Mouse (Mus musculus): ENCODE results near the gene Tekt1.
A peak's percentile ranks its signal among the peaks of the same experiment; 100 is the strongest.

Tekt1 gene

GRCm38 (mm10) chr11:72362347-72362741, at the start of gene Tekt1:
Tekt1 (minus strand) TSS chr11:72362442.
- no peak for DNase-seq (ENCODE audit: low read depth, low spot score)

DNA sequence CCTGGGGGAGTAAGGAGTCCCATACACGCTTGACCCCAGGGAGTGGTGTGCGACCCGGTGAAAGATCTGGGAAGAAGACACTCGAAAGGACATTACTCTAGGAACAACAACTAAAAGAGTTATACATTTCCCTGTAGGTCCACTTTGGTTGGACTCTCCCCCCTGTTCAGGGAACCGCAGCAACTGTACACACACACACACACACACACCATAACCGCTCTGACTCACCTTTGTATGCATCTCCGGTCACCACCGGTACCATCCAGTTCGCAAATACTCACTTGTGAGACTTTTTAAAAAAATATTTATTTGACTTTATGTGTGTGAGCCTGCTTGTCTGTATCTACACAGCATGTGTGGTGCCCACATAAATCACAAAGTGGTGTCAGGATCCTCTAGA, 49.7 kb upstream of the Tekt1 start:
- DNase-seq (ENCODE audit: low read depth, low spot score) = no peak

DNA sequence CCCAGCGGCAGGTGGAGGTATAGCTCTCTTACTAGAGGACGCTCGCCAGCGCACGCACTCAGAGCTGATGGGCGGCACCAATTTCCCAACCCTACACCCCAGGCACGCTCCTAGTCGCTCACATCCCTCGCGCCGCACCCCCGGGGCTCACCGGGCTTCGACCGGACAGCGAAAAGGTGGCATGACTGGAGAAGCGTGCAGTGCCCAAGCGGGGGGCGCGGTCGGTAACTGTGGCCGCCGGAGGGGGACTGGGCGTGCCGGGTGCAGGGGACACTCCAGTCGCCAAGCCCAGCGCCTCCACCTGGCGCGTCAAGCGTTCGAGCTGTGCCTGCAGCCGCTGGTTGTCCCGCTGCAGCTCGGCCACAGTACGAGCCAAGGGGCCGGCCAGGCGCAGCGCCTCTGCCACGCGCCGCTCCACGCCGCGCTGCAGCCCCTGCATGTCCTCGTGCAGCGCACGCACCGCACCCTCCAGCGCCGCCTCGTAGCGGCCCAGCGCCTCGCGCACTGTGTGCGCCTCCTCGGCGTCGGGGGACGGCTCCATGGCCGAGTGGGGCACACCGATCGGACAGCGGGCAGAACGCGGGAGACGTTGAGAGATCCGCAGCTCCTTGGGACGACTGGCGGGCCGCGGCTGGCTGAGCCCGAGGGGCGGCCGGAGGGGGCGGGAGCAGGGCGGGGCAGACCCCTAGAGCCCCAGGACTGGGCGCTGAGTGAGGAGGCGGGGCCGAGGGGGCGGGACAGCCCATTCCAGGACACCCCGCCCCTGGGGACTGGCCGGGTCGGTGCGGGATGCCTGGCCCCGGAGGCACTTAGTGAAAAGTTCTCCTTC, 49.1 kb upstream of the Tekt1 start, which contains the start of gene Smtnl2:
TSS of gene Smtnl2 (minus strand) at position 621 of the 829 bp plus-strand sequence.
- DNase-seq (ENCODE audit: low read depth, low spot score) = peak; percentile 92

GRCm38 (mm10) chr11:72410521-72411092, 48.4 kb upstream of the Tekt1 start:
- DNase-seq (ENCODE audit: low read depth, low spot score) = peak; percentile 69

GRCm38 (mm10) chr11:72409649-72410385, 47.6 kb upstream of the Tekt1 start:
- no peak for DNase-seq (ENCODE audit: low read depth, low spot score)

DNA sequence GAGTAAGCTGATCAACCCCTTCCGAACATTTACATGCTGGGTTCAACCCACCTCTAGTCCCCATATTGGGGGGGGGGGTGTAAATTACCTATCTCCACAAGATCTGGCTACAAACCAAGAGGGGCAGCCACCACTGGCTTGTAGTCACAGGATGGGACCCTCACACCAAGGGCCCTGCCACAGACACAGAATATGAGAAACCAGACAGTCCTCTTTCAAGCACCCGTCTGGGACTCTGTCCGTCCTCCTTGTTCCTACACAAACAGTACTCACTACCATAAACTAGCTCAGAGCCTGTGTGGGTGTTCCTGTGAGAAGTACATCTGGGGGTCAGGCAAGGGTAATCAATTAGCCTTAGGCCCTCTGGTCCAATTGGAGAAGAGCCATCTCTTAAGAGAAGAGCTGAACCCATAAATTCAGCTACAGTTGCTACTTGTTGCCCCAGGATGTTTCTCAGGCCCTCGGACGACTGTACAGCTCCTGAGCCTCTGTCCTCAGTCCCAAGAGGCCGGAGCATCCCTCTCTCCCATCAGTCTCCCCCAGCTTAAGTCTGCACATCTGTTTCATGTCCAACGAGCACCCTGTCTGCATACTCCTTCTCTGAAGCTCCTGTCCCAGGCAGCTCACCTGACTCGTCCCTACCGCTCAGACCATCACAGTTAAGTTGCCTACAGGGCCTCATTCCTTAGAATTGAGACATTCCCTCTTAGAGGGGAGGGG, 46.4 kb upstream of the Tekt1 start:
- no peak for DNase-seq (ENCODE audit: low read depth, low spot score)

GRCm38 (mm10) chr11:72407574-72407973, 45.3 kb upstream of the Tekt1 start:
- no peak for DNase-seq (ENCODE audit: low read depth, low spot score)

- no peak for DNase-seq (ENCODE audit: low read depth, low spot score)
Measured at GRCm38 (mm10) chr11:72407081-72407480, 44.8 kb upstream of the Tekt1 start.

DNA sequence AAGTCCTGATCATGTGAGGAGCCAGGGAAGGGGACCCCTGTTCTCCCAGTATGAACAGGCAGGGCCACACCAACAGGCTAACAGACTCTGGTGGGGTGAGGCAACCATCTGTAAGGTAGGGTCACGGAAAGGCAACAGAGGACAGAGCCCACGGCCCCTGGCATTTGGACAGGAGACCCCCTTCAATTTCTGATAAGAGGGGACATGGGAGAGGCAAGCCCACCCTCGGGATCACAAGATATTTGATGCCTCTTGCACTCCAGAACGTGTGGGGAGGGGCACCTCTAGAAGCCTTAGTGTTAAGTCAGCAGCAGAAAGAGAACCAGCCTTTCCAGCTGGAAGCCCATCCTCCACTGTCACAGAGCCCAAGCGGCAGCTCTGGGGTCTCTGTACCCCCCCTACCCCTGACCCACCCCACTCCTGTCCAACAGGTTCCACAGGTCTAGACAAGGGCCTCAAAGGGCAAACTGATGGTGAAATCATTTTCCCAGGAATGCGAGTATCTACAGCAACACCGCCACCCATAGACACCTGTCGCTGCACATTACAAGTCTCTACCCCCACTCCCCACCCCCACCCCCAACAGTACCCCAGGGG, 43.9 kb upstream of the Tekt1 start:
- no peak for DNase-seq (ENCODE audit: low read depth, low spot score)

GRCm38 (mm10) chr11:72405532-72405931, 43.3 kb upstream of the Tekt1 start:
- no peak for DNase-seq (ENCODE audit: low read depth, low spot score)

- DNase-seq (ENCODE audit: low read depth, low spot score) = peak; percentile 47
Measured at GRCm38 (mm10) chr11:72402969-72403368, 40.7 kb upstream of the Tekt1 start.

DNA sequence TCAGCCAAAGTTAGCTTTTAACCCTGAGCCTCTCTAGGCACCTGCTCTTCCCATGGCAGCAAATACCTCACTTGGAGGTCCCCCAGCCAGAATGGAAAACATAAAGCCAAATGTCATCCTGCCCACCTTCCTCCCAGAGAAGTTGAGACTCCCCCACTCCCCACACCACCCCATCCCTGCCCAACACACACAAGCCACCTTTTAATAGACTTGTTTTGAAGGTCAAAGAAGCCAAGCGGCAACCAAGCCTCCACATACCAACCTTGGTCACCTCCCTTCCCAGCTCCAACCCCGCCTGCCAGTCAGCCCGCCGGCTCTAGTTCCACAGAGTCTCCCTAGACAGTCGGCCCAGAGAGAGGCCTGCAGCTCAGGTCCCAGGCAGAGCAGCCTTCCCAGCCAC, 39.8 kb upstream of the Tekt1 start:
- peak; percentile 89 for DNase-seq (ENCODE audit: low read depth, low spot score)

DNA sequence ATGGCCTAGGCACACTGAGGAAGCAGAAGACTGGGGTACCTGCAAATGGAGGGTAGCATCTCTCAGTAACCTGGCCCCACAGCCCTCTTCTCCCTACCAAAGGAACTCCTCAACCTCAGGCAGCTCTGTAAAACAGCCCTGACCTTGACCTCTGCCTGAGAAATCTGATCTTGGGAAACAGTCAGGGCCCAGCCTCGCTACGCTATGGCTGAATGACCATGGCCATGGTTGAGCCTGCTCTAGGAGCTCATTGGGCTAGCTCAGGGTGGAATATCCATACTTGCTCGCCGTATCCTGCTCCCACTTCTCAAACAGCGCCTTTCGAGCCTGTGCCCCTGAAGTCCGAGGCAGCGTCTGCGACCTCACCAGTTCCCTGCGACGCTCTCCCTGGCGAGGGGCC, 38.8 kb upstream of the Tekt1 start:
- DNase-seq (ENCODE audit: low read depth, low spot score) = peak; percentile 77

DNA sequence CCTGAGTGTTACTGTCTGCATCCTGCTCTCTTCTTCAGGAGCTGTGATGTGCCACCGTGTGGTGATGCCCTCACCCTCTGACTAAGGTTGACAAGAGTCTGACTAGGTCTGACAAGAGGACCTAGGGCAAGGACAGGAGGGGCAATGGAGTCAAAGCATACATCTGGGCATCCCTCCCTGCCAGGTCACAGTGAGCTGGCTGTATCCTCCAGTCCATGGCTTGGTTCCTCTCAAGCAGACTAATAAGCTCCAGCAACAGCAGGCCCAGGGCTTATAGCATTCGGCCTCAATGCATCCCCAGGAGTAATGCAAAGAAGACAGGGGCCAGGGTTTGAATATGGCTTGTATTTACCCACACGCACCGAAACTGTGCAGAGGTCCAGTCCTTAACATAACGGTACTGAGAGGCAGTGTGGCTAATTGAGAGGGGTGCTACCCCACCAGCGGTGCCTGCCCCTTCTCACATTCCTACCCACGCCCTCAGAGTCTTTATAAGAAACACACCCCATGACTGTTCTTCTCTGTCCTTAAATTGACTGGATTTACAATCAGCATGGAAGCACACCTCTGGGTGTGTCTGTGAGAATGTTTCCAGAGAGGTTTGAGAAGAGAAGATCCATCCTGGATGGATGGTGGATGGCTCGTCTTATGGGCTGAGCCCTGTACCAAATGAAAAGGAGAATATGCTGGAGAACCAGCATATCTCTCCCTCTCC, 35.7 kb upstream of the Tekt1 start:
- peak; percentile 73 for DNase-seq (ENCODE audit: low read depth, low spot score)

- DNase-seq (ENCODE audit: low read depth, low spot score) = no peak
Measured at GRCm38 (mm10) chr11:72397072-72397471, 34.8 kb upstream of the Tekt1 start.

- DNase-seq (ENCODE audit: low read depth, low spot score) = no peak
Measured at GRCm38 (mm10) chr11:72396621-72397020, 34.4 kb upstream of the Tekt1 start.

DNA sequence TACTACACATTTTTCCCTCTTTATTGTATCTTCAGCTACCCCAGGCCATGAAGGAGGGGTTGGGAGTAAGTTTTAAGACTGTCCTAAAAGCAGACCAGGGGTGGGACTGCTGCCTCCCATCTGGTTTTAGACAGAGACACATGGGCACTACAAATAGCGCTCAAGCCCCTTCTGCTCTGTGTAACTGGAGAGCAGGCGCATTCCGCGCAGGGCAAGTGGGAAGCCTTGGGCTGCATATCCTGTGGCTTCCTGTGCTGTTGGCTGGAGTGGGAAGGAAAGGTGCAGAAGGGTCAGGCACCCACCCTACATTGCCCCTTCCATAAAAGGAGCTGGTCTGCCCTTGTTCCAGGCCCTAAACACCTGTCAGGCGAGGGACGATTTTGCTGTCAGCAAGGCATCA, 33.4 kb upstream of the Tekt1 start:
- DNase-seq (ENCODE audit: low read depth, low spot score) = no peak

- no peak for DNase-seq (ENCODE audit: low read depth, low spot score)
Measured at GRCm38 (mm10) chr11:72394694-72395093, 32.5 kb upstream of the Tekt1 start.

- DNase-seq (ENCODE audit: low read depth, low spot score) = no peak
Measured at GRCm38 (mm10) chr11:72393669-72394068, 31.4 kb upstream of the Tekt1 start.

GRCm38 (mm10) chr11:72393243-72393642, 31.0 kb upstream of the Tekt1 start:
- DNase-seq (ENCODE audit: low read depth, low spot score) = no peak

DNA sequence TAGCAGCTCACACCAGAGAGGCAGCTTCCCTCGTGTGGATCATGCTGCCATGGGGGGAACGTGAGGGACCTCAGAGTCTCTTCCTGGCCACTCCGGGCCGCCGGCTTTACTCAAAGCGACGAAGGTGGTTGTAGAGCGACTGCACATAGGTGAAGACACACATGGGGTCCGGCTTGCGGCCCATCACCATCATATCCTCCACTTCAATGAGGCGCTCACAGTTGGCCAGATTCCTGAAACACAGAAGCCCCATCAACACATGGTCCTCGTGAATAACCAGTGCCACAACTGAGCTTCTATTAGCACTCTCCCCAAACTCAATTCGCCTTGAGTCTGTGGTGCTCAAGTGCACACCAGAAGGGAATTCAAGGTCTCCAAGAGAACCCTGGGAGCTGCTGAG, 28.9 kb upstream of the Tekt1 start:
- no peak for DNase-seq (ENCODE audit: low read depth, low spot score)
